Mouse (Mus musculus) spleen, embryonic (tissue): ENCODE results near the gene Dnm2.

Experiments used
- CTCF ChIA-PET: fragments of 350-600 bp; sonication (Branson Sonifier 250); formaldehyde crosslinking; loops from one replicate; lab custom pipeline; 2022; lab: Charles Lee

Gene Dnm2

DNA sequence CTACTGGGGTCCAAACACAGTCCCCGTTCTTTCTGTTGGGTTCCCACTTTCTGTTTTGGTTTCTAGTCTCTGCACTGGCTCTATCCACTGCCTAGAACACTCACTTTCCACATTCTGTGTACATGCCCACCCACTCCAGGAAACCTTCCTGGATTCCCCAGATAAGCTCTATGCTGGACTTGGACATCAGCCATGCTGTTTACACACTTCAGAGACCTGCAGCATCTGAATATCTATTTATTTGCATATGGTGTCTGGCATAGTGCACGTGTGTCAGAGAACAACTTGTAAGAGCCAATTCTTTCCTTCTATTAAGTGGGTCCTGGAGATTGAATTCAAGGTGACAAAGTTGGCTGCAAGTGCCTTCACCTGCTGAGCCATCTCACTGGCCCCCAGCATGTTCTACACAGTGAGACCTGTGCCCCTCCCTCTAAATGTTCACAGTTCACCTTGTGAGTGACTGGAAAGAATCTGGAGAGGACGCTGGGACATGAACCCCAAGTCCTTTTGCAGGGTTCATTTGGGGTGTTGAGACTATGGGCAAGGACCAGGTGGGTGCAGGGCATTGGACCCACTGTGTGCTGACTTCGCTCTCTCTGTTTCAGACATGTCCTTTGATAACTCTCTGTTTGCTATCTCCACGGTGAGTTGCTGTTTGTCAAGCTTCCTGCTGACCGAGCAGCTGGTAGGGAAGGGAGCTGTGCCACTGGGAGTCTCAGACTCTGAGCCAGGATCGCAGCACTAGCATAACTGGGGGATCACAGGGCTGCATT, 115.5 kb downstream of the Dnm2 start:
- CTCF ChIA-PET, result no interaction called here

DNA sequence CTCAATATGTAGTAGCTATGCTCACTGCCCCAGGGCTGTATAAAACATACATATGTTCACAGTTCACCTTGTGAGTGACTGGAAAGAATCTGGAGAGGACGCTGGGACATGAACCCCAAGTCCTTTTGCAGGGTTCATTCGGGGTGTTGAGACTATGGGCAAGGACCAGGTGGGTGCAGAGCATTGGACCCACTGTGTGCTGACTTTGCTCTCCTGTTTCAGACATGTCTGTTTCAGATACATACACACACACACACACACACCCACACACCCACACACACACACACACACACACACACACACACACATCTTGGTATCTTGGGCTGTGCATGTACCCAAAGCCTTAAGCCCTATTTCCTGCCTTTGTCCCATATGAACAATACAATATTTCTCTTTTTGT, 117.3 kb downstream of the Dnm2 start:
- CTCF ChIA-PET, result interaction anchor here (0.8 kb wide), 1 partner anchor 166 kb away, joined by 4 read pairs; no protein-coding TSS in a partner anchor

DNA sequence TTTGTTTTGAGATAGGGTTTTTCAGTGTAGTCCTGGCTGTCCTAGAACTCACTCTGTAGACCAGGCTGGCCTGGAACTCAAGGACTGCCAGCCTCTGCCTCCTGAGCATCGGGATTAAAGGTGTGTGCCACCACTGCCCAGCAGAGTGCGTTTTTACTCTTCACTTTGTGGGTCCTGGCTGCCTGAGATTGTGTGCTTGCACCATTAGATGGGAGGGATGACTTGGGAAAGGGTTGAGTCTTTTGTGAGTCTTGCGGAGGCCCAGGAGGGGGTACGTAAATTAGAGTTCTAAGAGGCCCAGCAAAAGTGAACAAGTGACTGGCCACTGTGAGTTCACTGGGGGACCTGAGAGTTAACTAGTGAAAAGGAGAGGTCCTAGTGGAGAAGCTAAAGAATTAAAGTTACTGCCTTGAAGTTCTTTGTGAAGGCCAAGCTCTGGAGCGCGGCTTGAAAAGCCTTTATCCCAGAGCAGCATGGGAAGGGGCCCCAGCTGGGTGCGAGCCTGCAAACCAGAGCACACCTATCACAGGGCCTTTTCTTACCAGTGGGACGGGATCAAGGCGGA, 120.7 kb downstream of the Dnm2 start:
- CTCF ChIA-PET, result no interaction called here

DNA sequence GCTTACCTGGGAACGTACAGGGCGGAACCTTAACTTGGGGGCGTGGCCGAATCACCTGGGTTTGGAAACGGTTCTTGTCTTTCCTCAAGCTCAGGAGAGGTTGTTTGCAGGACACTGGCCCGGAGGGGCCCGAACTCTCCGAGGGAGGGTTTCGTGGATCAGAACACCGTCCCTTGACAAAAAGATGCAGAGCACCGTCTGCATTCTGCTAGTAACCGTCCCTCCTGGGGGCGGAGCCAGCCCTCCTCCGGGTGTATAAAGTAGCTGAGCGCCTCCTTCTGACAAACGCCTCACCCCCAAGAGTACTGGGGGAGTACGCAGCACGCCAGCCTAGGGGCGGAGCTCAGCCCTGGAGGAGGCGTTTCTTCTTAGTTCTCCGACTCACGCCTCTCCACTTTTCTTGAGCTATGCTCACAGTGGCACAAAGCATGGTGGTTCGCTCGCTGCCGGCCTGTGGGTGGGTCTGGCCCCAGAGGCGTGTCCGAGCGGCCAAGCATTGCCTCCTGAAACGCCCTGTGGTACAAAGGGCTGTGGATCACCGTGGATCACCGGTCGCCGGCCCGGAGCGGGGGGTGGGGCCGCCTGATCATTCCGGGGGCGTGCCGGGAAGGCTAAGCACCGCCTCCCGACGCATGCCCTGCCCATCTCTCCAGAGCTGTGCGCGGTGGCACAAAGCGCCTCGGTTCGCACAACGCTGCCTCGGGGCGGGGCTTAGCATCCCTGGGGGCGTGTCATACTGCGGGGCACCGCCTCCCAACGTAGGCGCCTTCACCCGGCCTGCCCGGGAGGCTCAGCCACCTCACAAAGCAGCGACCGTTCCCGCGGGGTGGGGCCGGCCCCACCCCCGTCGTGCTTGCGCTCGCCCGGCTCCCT, 121.4 kb downstream of the Dnm2 start:
- CTCF ChIA-PET, result interaction anchor here (0.9 to 1.3 kb wide), 2 partner anchors 9 to 47 kb away, joined by 3 to 4 read pairs; partner anchors contain the start of genes Timm29 and Yipf2

- CTCF ChIA-PET, result interaction anchor here (0.9 to 1.3 kb wide), 2 partner anchors 9 to 46 kb away, joined by 3 to 4 read pairs; partner anchors contain the start of genes Timm29 and Yipf2
These were observed 122.0 kb downstream of the Dnm2 start, which contains the start of gene Carm1 for GRCm38 (mm10) chr9:21546789-21547074. Carm1 (plus strand) TSS chr9:21546894.

DNA sequence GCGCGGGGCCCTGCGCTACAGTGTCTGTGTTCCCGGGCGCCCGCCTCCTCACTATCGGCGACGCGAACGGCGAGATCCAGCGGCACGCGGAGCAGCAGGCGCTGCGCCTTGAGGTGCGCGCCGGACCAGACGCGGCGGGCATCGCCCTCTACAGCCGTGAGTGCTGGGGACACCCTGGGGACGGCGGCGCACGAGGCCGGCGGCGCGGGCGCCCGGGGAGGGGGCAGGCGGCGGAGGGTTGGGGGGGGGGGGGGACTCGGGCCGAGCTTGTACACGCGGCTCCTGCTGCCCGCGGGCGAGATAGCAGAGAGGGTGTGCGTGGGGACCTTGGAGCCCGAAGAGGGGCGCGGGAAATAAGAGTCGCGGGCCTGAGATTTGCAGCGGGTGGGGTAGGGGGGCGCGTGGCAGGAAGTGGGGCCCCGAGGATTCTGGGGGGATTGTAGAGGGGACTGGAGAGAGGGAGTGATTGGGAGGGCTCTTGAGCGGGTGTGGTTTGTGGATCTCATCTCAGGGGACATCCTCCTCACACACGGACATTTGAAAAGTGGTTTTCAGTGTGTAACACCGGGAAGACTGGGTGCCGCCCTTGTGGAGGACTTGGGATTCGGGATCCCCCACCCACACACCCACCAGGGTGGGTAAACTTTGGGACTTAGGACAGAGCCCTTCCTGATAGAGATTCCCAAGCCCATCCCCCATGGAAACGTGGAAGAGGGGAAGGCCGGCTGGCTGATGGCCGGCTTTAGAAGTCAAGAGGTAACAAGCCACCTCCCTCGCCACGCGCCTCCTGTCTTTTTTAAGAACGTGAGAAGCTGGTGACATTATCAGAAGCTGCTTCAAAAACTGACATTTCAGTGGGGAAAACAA, 122.6 kb downstream of the Dnm2 start:
- CTCF ChIA-PET, result interaction anchor here (0.9 to 1.3 kb wide), 2 partner anchors 10 to 45 kb away, joined by 3 to 4 read pairs; partner anchors contain the start of genes Timm29 and Yipf2

DNA sequence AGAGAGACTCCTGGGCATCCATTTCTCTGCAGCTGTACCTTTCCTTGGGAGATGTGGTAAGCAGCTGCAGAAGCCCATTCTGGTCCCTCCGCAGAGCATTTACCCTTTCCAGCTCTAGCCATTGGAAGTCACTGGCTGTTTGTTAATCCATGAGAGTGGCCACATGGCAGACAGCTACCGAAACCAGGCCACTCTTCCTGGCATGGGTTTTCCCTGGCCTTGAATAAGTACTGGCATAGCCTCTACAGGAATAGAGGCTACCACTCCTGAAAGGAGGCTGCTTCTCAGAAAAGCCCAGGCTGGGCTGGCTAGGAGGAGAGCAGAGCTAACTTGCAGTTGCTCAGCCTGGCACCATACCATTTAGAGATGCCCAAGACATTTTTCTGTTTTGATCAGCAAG, 126.3 kb downstream of the Dnm2 start:
- CTCF ChIA-PET, result no interaction called here

DNA sequence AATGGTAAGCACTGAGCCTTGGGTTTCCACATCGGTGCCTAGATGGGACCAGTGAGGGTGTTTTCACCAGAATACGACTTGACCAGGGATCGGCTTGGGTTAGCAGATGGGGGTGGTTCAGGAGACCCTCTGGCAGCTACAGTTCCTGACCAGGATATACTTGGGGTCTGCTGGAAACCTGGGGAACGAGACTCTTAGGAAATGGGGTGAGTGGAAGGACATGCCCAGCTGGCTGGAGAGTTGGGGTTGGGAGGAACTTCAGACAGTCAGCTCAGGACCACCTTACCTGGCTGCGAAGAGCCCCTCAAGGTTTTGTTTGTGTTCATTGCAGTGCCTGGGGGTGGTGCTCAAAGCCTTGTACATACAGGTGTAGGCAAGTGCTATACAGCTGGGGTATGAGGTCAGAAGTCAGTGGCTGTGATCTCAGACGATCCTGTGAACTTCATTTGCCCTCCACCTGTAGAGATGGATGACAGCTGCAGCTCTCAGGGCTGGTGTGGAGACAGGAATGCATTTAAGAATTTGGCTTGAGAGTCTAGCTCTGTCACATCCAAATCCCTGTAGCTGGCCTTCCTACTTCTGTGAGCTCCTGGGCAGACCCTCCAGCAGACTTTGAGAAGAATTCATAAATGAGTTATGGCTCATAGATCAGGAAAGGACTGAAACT, 129.0 kb downstream of the Dnm2 start:
- CTCF ChIA-PET, result no interaction called here

GRCm38 (mm10) chr9:21555198-21555742, 130.6 kb downstream of the Dnm2 start:
- CTCF ChIA-PET, result no interaction called here

- CTCF ChIA-PET, result no interaction called here
These were observed 132.3 kb downstream of the Dnm2 start for GRCm38 (mm10) chr9:21556996-21557395.
